Comparison of ENCODE assay signal across 26 mouse cellular contexts in genomic region chr4:78235316-78235715, GRCm38 (mm10). TPM values are rescaled to one million over a fixed set of nuclear protein-coding genes. Genes with fewer than 3 reads are reported as not detected.
"Had no signal": no experiment of that assay in that cellular context is flagged by ENCODE, and none has a peak within 500 bp of the region (broad histone marks: within the 10 kb centered on the region; RNA-seq: fewer than 3 reads in every experiment).

No protein-coding gene starts in this region.

- H3K36me3 ChIP-seq: heart, embryonic 13.5 days; heart, embryonic 15.5 days; hindbrain, embryonic 13.5 days; hindbrain, embryonic 15.5 days; kidney, embryonic 15.5 days; limb, embryonic 13.5 days; limb, embryonic 15.5 days; liver, embryonic 12.5 days had no signal

- ATAC-seq: hindbrain, postnatal 0 days; intestine, embryonic 16.5 days; liver, embryonic 12.5 days had no signal

- H3K4me2 ChIP-seq: heart, embryonic 11.5 days; heart, embryonic 13.5 days; heart, embryonic 15.5 days; hindbrain, embryonic 13.5 days; hindbrain, embryonic 15.5 days; kidney, embryonic 15.5 days; limb, embryonic 13.5 days; limb, embryonic 15.5 days; liver, embryonic 12.5 days had no signal

- H3K27me3 ChIP-seq: heart, embryonic 13.5 days; heart, embryonic 15.5 days; hindbrain, embryonic 13.5 days; hindbrain, embryonic 15.5 days; kidney, embryonic 15.5 days; limb, embryonic 13.5 days; limb, embryonic 15.5 days; liver, embryonic 12.5 days had no signal

- H3K4me3 ChIP-seq: gastrocnemius, adult 2 months; heart, adult 2 months; heart, embryonic 13.5 days; heart, embryonic 15.5 days; hindbrain, embryonic 13.5 days; hindbrain, embryonic 15.5 days; kidney, embryonic 15.5 days; limb, embryonic 13.5 days; limb, embryonic 15.5 days; liver, embryonic 12.5 days had no signal

- DNase-seq: gastrocnemius, adult 2 months; gastrocnemius, postnatal 10 days; gastrocnemius, postnatal 25 days; heart, adult 2 months; heart, postnatal 14 days; heart, postnatal 36 days; kidney, adult 11 months; kidney, adult 2 months; kidney, adult 9 months; kidney, postnatal 14 days; kidney, postnatal 36 days; layer of hippocampus, adult 9-11 months; layer of hippocampus, postnatal 36 days; left cerebral cortex, postnatal 4 days had no signal

RNA-seq across cellular contexts. Expression of gene Ptprd, which starts 23.6 kb away (rescaled TPM):
- total RNA-seq: hematopoietic stem cell, adult 5-6 weeks had no signal
